Mouse (Mus musculus): ENCODE data around the gene Sgcb. TPM values are rescaled to one million over a fixed set of nuclear protein-coding genes. Genes with fewer than 3 reads are reported as not detected.
A peak's percentile ranks its signal among the peaks of the same experiment; 100 is the strongest.

Sgcb gene
- total and polyA plus RNA-seq, 3 experiments, result 3.6 to 8.4 TPM; not detected in 1

DNA sequence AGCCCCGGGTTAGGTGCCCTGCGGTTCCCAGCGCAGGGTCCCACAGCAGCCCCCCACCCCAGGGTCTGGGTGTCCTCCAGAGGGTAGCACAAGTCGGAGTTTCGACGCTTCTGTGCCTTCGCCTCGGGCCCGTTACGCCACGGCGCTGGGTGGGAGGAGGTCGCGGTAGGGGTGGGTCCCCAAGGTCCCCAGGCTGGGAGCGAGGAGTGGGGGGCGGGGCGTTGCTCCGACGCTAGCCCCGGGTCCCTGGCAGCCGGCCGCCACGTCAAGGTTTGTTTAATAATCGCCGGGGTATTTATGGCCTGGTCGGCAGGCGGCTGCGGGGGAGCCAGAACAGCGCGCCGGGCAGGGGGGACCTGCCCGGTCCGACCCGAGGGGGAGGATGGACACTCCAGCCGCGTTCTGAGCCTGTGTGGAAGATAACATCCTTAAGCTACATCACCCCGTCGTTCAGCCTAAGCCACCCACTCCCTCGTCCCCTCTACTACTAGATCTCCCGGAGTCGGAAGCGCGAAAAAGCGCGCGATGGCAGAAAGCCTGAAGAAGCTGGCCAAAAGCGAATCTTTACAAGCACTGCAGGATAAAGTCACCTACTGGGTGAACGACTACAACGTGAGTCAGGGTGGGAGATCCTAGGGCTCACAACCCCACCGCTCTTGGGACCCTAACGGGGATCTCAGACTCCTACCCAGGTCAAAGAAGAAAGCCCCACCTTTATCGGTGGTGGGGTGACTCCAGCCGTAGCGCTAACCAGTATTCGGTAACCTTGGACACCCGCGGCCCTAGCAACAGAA, 3.7 kb upstream of the Sgcb start, which contains the start of gene Spata18:
Gene Spata18 (plus strand): TSS at position 319 of the 794 bp plus-strand sequence.
- H3K4me1 ChIP-seq (ENCODE audit: control insufficient read depth in 1 of 2, insufficient read depth in 2 of 2, low read length in 2 of 2), result 0 out of 4 replicates have a peak, but pooled peaks cover 0 to 3% of the 10 kb centered on the region in 2 experiments
- no peak for DNase-seq (ENCODE audit: low read depth, low spot score)
- peaks cover 4 to 6% of the 10 kb centered on the region in 2 experiments; a peak in 2 of 4 replicates for H3K27me3 ChIP-seq (ENCODE audit: control insufficient read depth in 1 of 2, insufficient read depth in 2 of 2, low read length in 2 of 2)
- H3K27ac ChIP-seq (ENCODE audit: control insufficient read depth, low read depth, low read length), result no peak within 1 kb of the TSS
- H3K9ac ChIP-seq (ENCODE audit: control insufficient read depth, low read depth, low read length, poor library complexity, severe bottlenecking), result peak within 1 kb of the TSS; percentile 7; the same call in 1 of the 2 replicates
- no peaks in the 10 kb centered on the region for H3K79me2 ChIP-seq (ENCODE audit: control insufficient read depth, insufficient read depth, low read length, poor library complexity)
- no peaks in the 10 kb centered on the region for H3K9me3 ChIP-seq (replicated peaks; ENCODE audit: insufficient read depth, low read length)
- peaks cover 0 to 2% of the 10 kb centered on the region in 2 experiments; a peak in 1 of 4 replicates for H3K36me3 ChIP-seq (ENCODE audit: control insufficient read depth in 1 of 2, insufficient read depth in 2 of 2, low read length in 2 of 2)
- TF ChIP-seq ETS1 (IDR thresholded peaks at IDR 0.05; ENCODE audit: low read depth, low read length), result no peak
- TF ChIP-seq E2F4 (IDR thresholded peaks at IDR 0.05; ENCODE audit: borderline replicate concordance, low read depth, low read length), result no peak
- TF ChIP-seq SMC3 (IDR thresholded peaks at IDR 0.05; ENCODE audit: low read depth, low read length), result no peak
- no peak for TF ChIP-seq MAX (IDR thresholded peaks at IDR 0.05; ENCODE audit: low read length)
- TF ChIP-seq CHD2 (IDR thresholded peaks at IDR 0.05; ENCODE audit: low read length), result no peak
- TF ChIP-seq EP300 (IDR thresholded peaks at IDR 0.05; ENCODE audit: low read depth in 1 of 2, low read length in 2 of 2), result no peak
- no peak for TF ChIP-seq ZKSCAN1 (IDR thresholded peaks at IDR 0.05; ENCODE audit: low read depth, low read length)
- no peak for TF ChIP-seq MYC (IDR thresholded peaks at IDR 0.05; ENCODE audit: low read depth, low read length)
- no peak for TF ChIP-seq SIN3A (IDR thresholded peaks at IDR 0.05; ENCODE audit: low read length)
- TF ChIP-seq TCF12 (IDR thresholded peaks at IDR 0.05; ENCODE audit: low read depth, low read length), result no peak
- TF ChIP-seq ELF1 (IDR thresholded peaks at IDR 0.05; ENCODE audit: low read depth, low read length), result no peak
- no peak for TF ChIP-seq MAZ (IDR thresholded peaks at IDR 0.05; ENCODE audit: low read depth, low read length)
- no peak for TF ChIP-seq ZC3H11A (IDR thresholded peaks at IDR 0.05; ENCODE audit: low read depth, low read length)
- TF ChIP-seq USF1 (IDR thresholded peaks at IDR 0.05; ENCODE audit: low read depth, low read length), result no peak
- TF ChIP-seq NELFE (IDR thresholded peaks at IDR 0.05; ENCODE audit: low read depth, low read length), result no peak
- TF ChIP-seq HCFC1 (IDR thresholded peaks at IDR 0.05; ENCODE audit: low read depth, low read length), result no peak
- peak within 1 kb of the TSS; percentile 45 to 54 for H3K4me3 ChIP-seq (ENCODE audit: control insufficient read depth in 1 of 2, insufficient read depth in 1 of 2, low read depth in 2 of 2, low read length in 2 of 2)

DNA sequence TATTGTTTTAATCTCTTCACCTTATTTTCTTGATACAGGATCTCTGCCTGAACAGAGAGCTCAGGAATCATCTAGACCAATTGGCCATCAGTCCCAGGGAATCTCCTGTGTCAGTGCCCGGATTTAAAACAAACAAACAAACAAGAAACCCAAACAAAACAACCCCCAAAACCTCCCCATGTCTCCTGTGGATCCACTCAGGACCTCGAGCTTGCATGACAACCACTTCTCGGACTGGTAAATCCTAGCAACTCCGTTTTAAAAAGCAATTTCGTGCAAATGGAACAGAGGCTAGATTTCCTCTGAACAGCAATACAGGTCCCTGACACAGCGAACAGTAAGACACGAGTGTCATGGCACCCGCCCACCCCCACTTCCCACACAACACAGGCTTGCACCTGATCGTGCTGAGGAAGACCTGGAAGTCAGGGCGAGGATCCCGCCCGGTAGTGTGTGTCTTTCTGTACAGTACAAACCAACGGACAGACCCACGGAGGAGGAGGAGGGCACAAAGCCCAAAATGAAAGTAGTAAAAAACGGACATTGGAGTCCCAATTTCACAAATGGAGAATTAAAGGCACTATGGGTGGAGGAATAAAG, 2.9 kb upstream of the Sgcb start:
- Histone ChIP-seq H3K4me1 (ENCODE audit: control insufficient read depth in 1 of 2, insufficient read depth in 2 of 2, low read length in 2 of 2) (0 out of 4 replicates have a peak, but pooled peaks cover 0 to 3% of the 10 kb centered on the region in 2 experiments), H3K36me3 (ENCODE audit: control insufficient read depth in 1 of 2, insufficient read depth in 2 of 2, low read length in 2 of 2) (peaks cover 0 to 2% of the 10 kb centered on the region in 2 experiments; a peak in 1 of 4 replicates), H3K79me2 (ENCODE audit: control insufficient read depth, insufficient read depth, low read length, poor library complexity) (no peaks in the 10 kb centered on the region), H3K9me3 (replicated peaks; ENCODE audit: insufficient read depth, low read length) (no peaks in the 10 kb centered on the region), H3K9ac (ENCODE audit: control insufficient read depth, low read depth, low read length, poor library complexity, severe bottlenecking) (peak overlapping the region; percentile 7; the same call in 1 of the 2 replicates), H3K4me3 (ENCODE audit: control insufficient read depth in 1 of 2, insufficient read depth in 1 of 2, low read depth in 2 of 2, low read length in 2 of 2) (peak overlapping the region; percentile 45 to 54), H3K27me3 (ENCODE audit: control insufficient read depth in 1 of 2, insufficient read depth in 2 of 2, low read length in 2 of 2) (peaks cover 4 to 5% of the 10 kb centered on the region in 2 experiments; a peak in 2 of 4 replicates), H3K27ac (ENCODE audit: control insufficient read depth, low read depth, low read length) (no peak overlapping the region)
- TF ChIP-seq MYB (IDR thresholded peaks at IDR 0.05; ENCODE audit: low read depth, low read length) (no peak), CHD2 (IDR thresholded peaks at IDR 0.05; ENCODE audit: low read length) (no peak), MAX (IDR thresholded peaks at IDR 0.05; ENCODE audit: low read length) (no peak), USF1 (IDR thresholded peaks at IDR 0.05; ENCODE audit: low read depth, low read length) (no peak), MYC (IDR thresholded peaks at IDR 0.05; ENCODE audit: low read depth, low read length) (no peak), MEF2A (IDR thresholded peaks at IDR 0.05; ENCODE audit: extremely low read depth, insufficient replicate concordance, low read depth, low read length, poor library complexity, severe bottlenecking) (no peak), TBP (IDR thresholded peaks at IDR 0.05; ENCODE audit: low read depth, low read length) (no peak), CHD1 (IDR thresholded peaks at IDR 0.05; ENCODE audit: low read depth, low read length) (no peak), POLR2AphosphoS2 (IDR thresholded peaks at IDR 0.05; ENCODE audit: low read length) (no peak), GABPA (IDR thresholded peaks at IDR 0.05; ENCODE audit: low read depth, low read length) (no peak), TCF12 (IDR thresholded peaks at IDR 0.05; ENCODE audit: low read depth, low read length) (no peak), SIN3A (IDR thresholded peaks at IDR 0.05; ENCODE audit: low read length) (no peak), HCFC1 (IDR thresholded peaks at IDR 0.05; ENCODE audit: low read depth, low read length) (no peak), ZNF384 (IDR thresholded peaks at IDR 0.05; ENCODE audit: low read depth, low read length) (no peak), ZC3H11A (IDR thresholded peaks at IDR 0.05; ENCODE audit: low read depth, low read length) (no peak), ZMIZ1 (IDR thresholded peaks at IDR 0.05; ENCODE audit: low read depth, low read length) (no peak), POLR2A (IDR thresholded peaks at IDR 0.05; ENCODE audit: control insufficient read depth in 1 of 2, insufficient read depth in 1 of 2, low read depth in 1 of 2, low read length in 2 of 2, poor library complexity in 1 of 2) (no peak)
- peak; percentile 24 for DNase-seq (ENCODE audit: low read depth, low spot score)
